Mouse (Mus musculus): Measurements from ENCODE around the gene Tcf7.
"Not testable (repeated sequence)": the region's sequence is repeated elsewhere in the genome, so short reads cannot be mapped to it uniquely, and the experiment has no call there.

Gene Tcf7

GRCm38 (mm10) chr11:52227053-52227452 is 55.8 kb downstream of the Tcf7 start:
- DNase-seq: no peak

- peak; percentile 45 for DNase-seq
These were observed 56.7 kb downstream of the Tcf7 start for GRCm38 (mm10) chr11:52225986-52226599.

GRCm38 (mm10) chr11:52223968-52224682 is 58.7 kb downstream of the Tcf7 start:
- peak; percentile 63 for DNase-seq

- DNase-seq: peak; percentile 57
These were observed 59.9 kb downstream of the Tcf7 start for GRCm38 (mm10) chr11:52222891-52223290.

- DNase-seq: not testable (repeated sequence)
These were observed 60.9 kb downstream of the Tcf7 start for GRCm38 (mm10) chr11:52221921-52222320.

GRCm38 (mm10) chr11:52220282-52220681 is 62.5 kb downstream of the Tcf7 start:
- DNase-seq: peak; percentile 85

- no peak for DNase-seq
These were observed 68.9 kb downstream of the Tcf7 start, which contains the start of gene Olfr1371 for GRCm38 (mm10) chr11:52213887-52214286. Gene Olfr1371, minus strand, starts transcription at chr11:52213987.

Data from thymus, postnatal 25 days (tissue).